Mouse (Mus musculus) ES-Bruce4 (cell line): Measurements from ENCODE around the gene Rpl18. TPM values are rescaled to one million over a fixed set of nuclear protein-coding genes. Genes with fewer than 3 reads are reported as not detected.
A peak's percentile ranks its signal among the peaks of the same experiment; 100 is the strongest.

ENCODE experiments used
- H3K27ac ChIP-seq: 2 replicates; pipeline ENCODE4 v1.5.1; 2012; ENCODE audit warnings: low read length, inconsistent platforms; ENCODE audit not compliant: insufficient read depth
- H3K27me3 ChIP-seq: 2 replicates; pipeline ENCODE4 v1.6.1; 2012; ENCODE audit warnings: mild to moderate bottlenecking, low read length, inconsistent platforms; ENCODE audit not compliant: control insufficient read depth, poor library complexity, insufficient read depth, severe bottlenecking
- H3K36me3 ChIP-seq: 2 replicates; pipeline ENCODE4 v1.6.1; 2012; ENCODE audit warnings: inconsistent platforms, mild to moderate bottlenecking, low read length, moderate library complexity; ENCODE audit not compliant: control insufficient read depth, poor library complexity, insufficient read depth, severe bottlenecking
- H3K4me1 ChIP-seq: one replicate; pipeline ENCODE4 v1.8.1; 2011; ENCODE audit warnings: low read length; ENCODE audit not compliant: control insufficient read depth, insufficient read depth
- H3K4me3 ChIP-seq: 2 replicates; pipeline ENCODE4 v1.5.1; 2011; ENCODE audit warnings: low read depth, mild to moderate bottlenecking, low read length
- H3K9ac ChIP-seq: 2 replicates; pipeline ENCODE4 v1.6.1; 2012; ENCODE audit warnings: low read depth, mild to moderate bottlenecking, inconsistent platforms; ENCODE audit not compliant: poor library complexity, severe bottlenecking
- H3K9me3 ChIP-seq: replicated peaks from 2 replicates; pipeline ENCODE4 v1.6.1; 2012; ENCODE audit warnings: mild to moderate bottlenecking, low read length, inconsistent platforms; ENCODE audit not compliant: control insufficient read depth, poor library complexity, insufficient read depth, severe bottlenecking
- CTCF ChIP-seq: IDR thresholded peaks from one replicate; pipeline ENCODE4 v1.8.1; 2011; ENCODE audit warnings: low read depth, low read length
- EP300 ChIP-seq: IDR thresholded peaks from 2 replicates; pipeline ENCODE4 v1.6.1; 2011; ENCODE audit warnings: low read depth, low read length; ENCODE audit not compliant: insufficient read depth
- POLR2A ChIP-seq: IDR thresholded peaks from one replicate; pipeline ENCODE4 v1.8.1; 2011; ENCODE audit warnings: low read length; ENCODE audit not compliant: insufficient read depth
- polyA plus RNA-seq: library from polyadenylated mRNA; stranded (reverse); fragments of >200 nt; gene quantifications from 2 replicates; pipeline ENCODE4 v1.2.4, GENCODE M21; 2011; ENCODE audit warnings: low read depth; ENCODE audit not compliant: missing spikeins, insufficient read depth, insufficient read length

Gene Rpl18
- polyA plus RNA-seq, 1 experiment: 1,593 TPM

GRCm38 (mm10) chr7:45706721-45707241 is 8.5 kb upstream of the Rpl18 start:
- Histone ChIP-seq H3K4me1 (peaks cover 10% of the 10 kb centered on the region), H3K9ac (peak overlapping the region; percentile 86), H3K4me3 (peak overlapping the region; percentile 89), H3K36me3 (no peaks in the 10 kb centered on the region), H3K27ac (peak overlapping the region; percentile 78), H3K27me3 (no peaks in the 10 kb centered on the region), H3K9me3 (no peaks in the 10 kb centered on the region)
- TF ChIP-seq POLR2A (no peak), EP300 (no peak), CTCF (no peak)

- H3K4me3 ChIP-seq: peak overlapping the region; percentile 60
- peak overlapping the region; percentile 86 for H3K9ac ChIP-seq
- no peaks in the 10 kb centered on the region for H3K27me3 ChIP-seq
- H3K27ac ChIP-seq: peak overlapping the region; percentile 78
- H3K4me1 ChIP-seq: peaks cover 10% of the 10 kb centered on the region
- TF ChIP-seq POLR2A (peak; percentile 75), EP300 (peak; percentile 82; the same call in 1 of the 2 replicates), CTCF (no peak)
- H3K36me3 ChIP-seq: no peaks in the 10 kb centered on the region
- no peaks in the 10 kb centered on the region for H3K9me3 ChIP-seq
Observed at GRCm38 (mm10) chr7:45707375-45707967, 7.8 kb upstream of the Rpl18 start.

- H3K4me3 ChIP-seq: no peak overlapping the region
- peak overlapping the region; percentile 68; the same call in 1 of the 2 replicates for H3K27ac ChIP-seq
- TF ChIP-seq EP300 (no peak), POLR2A (no peak), CTCF (no peak)
- no peaks in the 10 kb centered on the region for H3K27me3 ChIP-seq
- H3K9ac ChIP-seq: peak overlapping the region; percentile 86
- peaks cover 10% of the 10 kb centered on the region for H3K4me1 ChIP-seq
- H3K36me3 ChIP-seq: peaks cover 5% of the 10 kb centered on the region; the same call in 1 of the 2 replicates
- no peaks in the 10 kb centered on the region for H3K9me3 ChIP-seq
Observed at GRCm38 (mm10) chr7:45708221-45708761, 7.0 kb upstream of the Rpl18 start.

- no peak overlapping the region for H3K27ac ChIP-seq
- peaks cover 10% of the 10 kb centered on the region for H3K4me1 ChIP-seq
- peaks cover 6% of the 10 kb centered on the region; the same call in 1 of the 2 replicates for H3K36me3 ChIP-seq
- H3K9ac ChIP-seq: no peak overlapping the region
- no peak overlapping the region for H3K4me3 ChIP-seq
- H3K9me3 ChIP-seq: no peaks in the 10 kb centered on the region
- TF ChIP-seq EP300 (no peak), POLR2A (no peak), CTCF (no peak)
- H3K27me3 ChIP-seq: no peaks in the 10 kb centered on the region
Observed at GRCm38 (mm10) chr7:45709036-45709435, 6.2 kb upstream of the Rpl18 start.

GRCm38 (mm10) chr7:45709677-45710355 is 5.4 kb upstream of the Rpl18 start:
- Histone ChIP-seq H3K27me3 (no peaks in the 10 kb centered on the region), H3K9ac (no peak overlapping the region), H3K9me3 (no peaks in the 10 kb centered on the region), H3K4me3 (no peak overlapping the region), H3K27ac (0 out of 2 replicates have a peak overlapping the region, but pooled peaks have one; percentile 0), H3K36me3 (peaks cover 6% of the 10 kb centered on the region; the same call in 1 of the 2 replicates), H3K4me1 (peaks cover 10% of the 10 kb centered on the region)
- TF ChIP-seq CTCF: no peak
- TF ChIP-seq EP300: no peak
- TF ChIP-seq POLR2A: no peak
